Mouse (Mus musculus): ENCODE results near the gene Cage1. TPM values are rescaled to one million over a fixed set of nuclear protein-coding genes. Genes with fewer than 3 reads are reported as not detected.
A peak's percentile ranks its signal among the peaks of the same experiment; 100 is the strongest.

The Cage1 gene
- 1 to 10 TPM; 1.2 to 1.6 (median 1.3) TPM for total RNA-seq (2022)

- DNase-seq (ENCODE audit: low spot score in 2 of 2) = peak; percentile 89 to 92
These were observed at the start of gene Cage1 for GRCm38 (mm10) chr13:38037044-38037687. Gene Cage1 (minus strand): TSS chr13:38037069.

DNA sequence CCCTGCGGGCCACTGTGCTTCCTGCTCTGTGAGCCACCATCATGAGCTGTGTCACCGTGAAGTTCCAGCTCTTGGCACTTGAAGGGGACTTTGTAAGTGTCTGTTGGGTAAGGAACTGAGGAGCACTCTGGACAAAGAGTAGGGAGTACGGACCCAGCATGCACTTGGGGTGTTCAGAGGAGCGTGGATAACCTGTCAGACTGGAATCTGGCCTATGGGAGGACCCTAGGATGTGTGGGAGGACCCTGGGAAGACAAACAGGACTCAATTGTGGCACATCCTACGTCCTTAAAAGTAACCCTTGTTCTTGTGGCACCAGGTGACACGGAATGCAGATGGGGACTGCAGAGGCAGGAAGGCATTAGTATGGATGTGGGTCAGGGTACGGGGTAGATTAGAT lies 44.3 kb upstream of the Cage1 start:
- DNase-seq (ENCODE audit: low spot score in 2 of 2) = no peak

DNA sequence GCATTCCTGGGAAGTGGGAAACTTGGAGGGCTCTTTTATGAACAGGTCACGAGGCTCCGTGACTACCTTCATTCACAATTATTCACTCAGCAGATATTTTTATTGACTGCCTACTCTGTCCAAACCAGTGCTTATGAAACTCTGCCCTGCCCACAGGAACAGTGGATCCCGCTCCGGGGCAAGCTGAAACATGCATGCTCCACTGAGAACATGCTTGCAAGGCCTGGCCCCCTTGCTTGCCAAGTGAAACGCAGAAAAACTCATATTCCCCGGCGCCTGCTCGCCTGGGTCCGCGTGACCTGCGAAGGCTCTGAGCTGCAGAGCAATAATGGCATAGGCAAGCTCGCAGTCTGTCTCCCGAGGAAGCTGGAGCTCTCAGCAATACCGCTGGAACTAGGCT lies 43.9 kb upstream of the Cage1 start:
- no peak for DNase-seq (ENCODE audit: low spot score in 2 of 2)

DNA sequence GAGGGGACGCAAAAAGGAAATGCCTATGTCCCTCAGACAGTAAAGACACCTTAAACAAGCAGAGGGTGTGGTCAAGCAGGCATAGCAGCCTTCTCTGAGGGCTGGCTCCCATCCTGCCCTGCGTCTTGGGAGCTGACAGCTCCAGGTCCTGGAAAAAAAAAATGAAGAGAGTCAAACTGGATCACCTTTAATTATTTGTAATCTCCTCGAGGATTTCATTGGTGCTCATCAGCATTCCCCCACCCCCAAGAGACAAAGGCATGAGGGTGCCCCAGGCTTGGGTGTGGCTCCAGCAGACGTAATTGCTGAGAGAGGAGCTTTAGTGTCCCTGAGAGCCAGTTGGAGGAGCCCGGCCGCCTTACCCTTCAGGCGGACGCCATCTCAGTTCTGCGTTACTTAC lies 43.1 kb upstream of the Cage1 start:
- no peak for DNase-seq (ENCODE audit: low spot score in 2 of 2)

GRCm38 (mm10) chr13:38079366-38079765 lies 42.5 kb upstream of the Cage1 start:
- DNase-seq (ENCODE audit: low spot score in 2 of 2) = no peak

GRCm38 (mm10) chr13:38078836-38079235 lies 42.0 kb upstream of the Cage1 start:
- no peak for DNase-seq (ENCODE audit: low spot score in 2 of 2)

- no peak for DNase-seq (ENCODE audit: low spot score in 2 of 2)
These were observed 40.2 kb upstream of the Cage1 start for GRCm38 (mm10) chr13:38077113-38077512.

- no peak for DNase-seq (ENCODE audit: low spot score in 2 of 2)
These were observed 37.5 kb upstream of the Cage1 start for GRCm38 (mm10) chr13:38074404-38074803.

- no peak for DNase-seq (ENCODE audit: low spot score in 2 of 2)
These were observed 36.8 kb upstream of the Cage1 start for GRCm38 (mm10) chr13:38073374-38074307.

- no peak for DNase-seq (ENCODE audit: low spot score in 2 of 2)
These were observed 34.1 kb upstream of the Cage1 start for GRCm38 (mm10) chr13:38070945-38071344.

- no peak for DNase-seq (ENCODE audit: low spot score in 2 of 2)
These were observed 28.2 kb upstream of the Cage1 start for GRCm38 (mm10) chr13:38064854-38065663.

DNA sequence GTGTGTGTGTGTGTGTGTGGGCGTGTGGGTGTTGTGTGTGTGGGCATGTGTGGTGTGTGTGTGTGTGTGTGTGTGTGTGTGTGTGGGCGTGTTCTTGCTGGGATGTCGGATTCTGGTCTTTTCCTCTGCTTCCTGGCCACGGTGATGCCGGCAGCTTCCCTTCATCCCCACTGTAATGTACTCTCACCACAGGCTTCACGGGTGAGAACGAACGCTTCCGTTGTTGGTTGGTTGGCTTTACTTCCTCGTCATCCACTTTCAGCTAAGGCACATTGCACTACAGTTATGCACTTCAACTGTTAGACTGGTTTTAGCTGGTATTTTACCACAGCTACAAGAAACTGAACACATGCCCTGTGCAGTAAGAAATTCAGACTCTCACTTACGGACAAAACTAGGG lies 25.8 kb upstream of the Cage1 start:
- DNase-seq (ENCODE audit: low spot score in 2 of 2) = no peak

DNA sequence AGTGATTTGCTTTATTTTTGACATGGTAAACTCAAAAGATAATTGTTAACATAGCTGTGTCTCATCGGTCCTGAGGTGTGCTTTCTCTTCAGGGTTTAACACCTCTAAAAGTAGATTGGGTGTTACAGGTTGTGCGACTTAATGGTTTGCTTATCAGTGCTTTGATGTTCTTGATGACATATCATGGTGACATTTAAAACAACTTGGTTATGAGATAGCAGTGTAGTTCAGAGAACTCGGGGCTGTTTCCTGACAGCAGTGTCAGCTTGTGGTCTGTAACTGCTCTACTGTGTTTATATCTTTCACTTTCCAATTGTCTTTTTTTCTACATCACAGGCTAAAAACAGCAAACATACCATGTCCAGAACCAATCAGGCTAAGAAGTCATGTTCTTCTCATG lies 13.0 kb upstream of the Cage1 start:
- DNase-seq (ENCODE audit: low spot score in 2 of 2) = no peak

GRCm38 (mm10) chr13:38037811-38038210 lies 942 bp upstream of the Cage1 start:
- DNase-seq (ENCODE audit: low spot score in 2 of 2) = no peak

- no peak for DNase-seq (ENCODE audit: low spot score in 2 of 2)
These were observed 376 bp downstream of the Cage1 start, which contains the start of gene Riok1 for GRCm38 (mm10) chr13:38036343-38037043. Gene Riok1 (plus strand): TSS chr13:38036995.

- no peak for DNase-seq (ENCODE audit: low spot score in 2 of 2)
These were observed 8.5 kb downstream of the Cage1 start for GRCm38 (mm10) chr13:38028407-38028806.

GRCm38 (mm10) chr13:38027618-38028248 lies 9.1 kb downstream of the Cage1 start:
- DNase-seq (ENCODE audit: low spot score in 2 of 2) = no peak

DNA sequence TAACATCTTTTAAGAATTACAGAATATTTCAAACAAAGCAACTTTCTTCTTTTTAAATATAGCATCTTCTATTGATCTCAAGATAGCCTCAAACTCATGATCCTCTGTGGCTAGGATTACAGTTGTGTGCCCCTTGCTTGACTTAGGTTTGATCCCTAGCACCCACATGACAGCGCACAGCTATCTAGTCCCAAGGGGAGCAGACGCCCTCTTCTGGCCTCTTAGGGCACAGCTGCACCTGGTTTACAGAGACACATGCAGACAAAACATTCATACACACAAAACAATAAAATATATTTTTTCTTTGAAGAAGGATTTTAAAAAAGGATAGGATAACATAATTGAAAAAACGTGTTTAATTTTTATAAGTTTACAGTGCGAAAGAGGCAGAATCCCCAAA lies 11.0 kb downstream of the Cage1 start:
- no peak for DNase-seq (ENCODE audit: low spot score in 2 of 2)

- DNase-seq (ENCODE audit: low spot score in 2 of 2) = no peak
These were observed 18.1 kb downstream of the Cage1 start for GRCm38 (mm10) chr13:38018791-38019190.

GRCm38 (mm10) chr13:38015591-38015990 lies 21.3 kb downstream of the Cage1 start:
- no peak for DNase-seq (ENCODE audit: low spot score in 2 of 2)

DNA sequence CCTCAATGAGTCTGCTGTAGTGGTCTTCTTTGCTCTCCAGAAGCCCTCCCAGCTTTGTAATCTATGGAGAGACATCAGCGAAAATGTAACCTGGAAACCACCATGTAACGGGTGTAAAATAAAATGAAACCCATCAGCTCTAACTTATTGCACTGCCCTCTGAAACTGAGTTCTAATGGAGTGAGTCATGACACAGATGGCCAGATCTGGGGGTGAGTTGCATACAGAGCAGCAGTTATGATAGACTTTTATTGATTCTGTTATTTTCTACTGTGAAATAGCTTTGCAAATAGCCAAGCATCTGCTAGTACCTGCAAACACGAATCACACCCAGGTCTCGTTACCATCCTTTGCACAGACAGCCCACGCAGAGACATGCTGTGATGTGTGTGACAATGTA lies 24.4 kb downstream of the Cage1 start:
- DNase-seq (ENCODE audit: low spot score in 2 of 2) = no peak
